Mouse (Mus musculus): ENCODE data around the gene Mettl22.

DNA sequence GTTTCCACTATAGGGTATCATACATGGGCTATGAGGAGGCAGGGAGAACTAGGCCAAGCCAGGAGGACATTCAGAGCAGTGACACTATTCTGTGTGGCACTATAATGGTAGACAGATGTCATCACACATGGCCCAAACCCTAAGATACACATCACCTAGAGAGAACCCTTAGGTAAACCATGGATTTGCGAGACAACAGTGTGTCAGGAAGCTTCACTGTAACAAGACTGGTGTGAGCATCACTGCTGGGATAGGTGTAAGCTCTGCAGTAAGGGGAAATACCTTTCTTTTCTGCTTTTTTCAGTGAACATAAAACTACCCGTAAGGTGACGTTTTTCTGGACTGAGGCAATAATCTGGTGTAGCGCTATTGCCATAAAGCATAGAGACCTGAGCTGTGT is 12.2 kb upstream of the Mettl22 start:
- TF ChIP-seq CTCF (conservative IDR thresholded peaks at IDR 0.05; ENCODE audit: low read length) (no peak; the same call in 1 of the 2 replicates), POU5F1 (IDR thresholded peaks at IDR 0.05; ENCODE audit: borderline replicate concordance, low read length) (no peak), NANOG (IDR thresholded peaks at IDR 0.05; ENCODE audit: borderline replicate concordance, low read length) (no peak)
